Mouse (Mus musculus): ENCODE results near the gene Zfpm1. TPM values are rescaled to one million over a fixed set of nuclear protein-coding genes. Genes with fewer than 3 reads are reported as not detected.

Zfpm1 gene
- total RNA-seq, 2 experiments from 2014 or later, result 32.9 to 42.5 TPM

DNA sequence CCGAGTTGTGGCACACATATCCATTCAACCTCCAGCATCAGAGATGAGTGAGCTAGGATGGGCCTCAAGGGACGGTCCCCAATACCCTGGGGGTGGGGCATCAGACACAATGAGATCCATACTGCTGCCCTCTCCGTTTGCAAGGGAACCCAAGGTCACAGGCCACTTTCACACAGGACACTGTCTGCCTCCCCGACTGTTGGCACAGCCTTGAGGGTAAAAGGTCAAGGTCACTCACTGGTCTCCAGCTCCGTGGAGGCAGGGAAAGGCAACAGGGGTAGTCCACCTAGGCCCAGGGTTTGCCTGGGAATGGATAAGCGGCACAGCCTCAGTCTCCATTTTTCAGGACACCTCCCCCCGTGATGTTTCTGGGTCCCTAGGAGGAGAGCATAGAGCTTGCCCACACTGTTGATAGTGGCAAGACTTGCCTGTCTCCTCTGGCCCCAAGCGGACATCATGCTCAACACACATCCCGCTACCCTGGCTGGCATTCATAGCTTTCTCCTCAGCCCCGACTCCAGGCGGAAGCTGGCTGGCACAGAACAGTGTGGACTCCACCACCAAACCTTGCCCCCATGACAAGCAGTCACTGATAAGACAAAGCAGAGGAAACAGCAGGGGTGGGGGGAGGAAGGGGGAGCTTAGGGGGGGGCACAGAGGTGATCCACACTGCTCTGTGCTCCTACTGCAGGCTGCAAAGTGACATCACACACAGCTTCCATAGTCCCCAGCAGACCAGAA lies 7.1 kb upstream of the Zfpm1 start:
- no peak for DNase-seq (ENCODE audit: low spot score in 2 of 2)

DNA sequence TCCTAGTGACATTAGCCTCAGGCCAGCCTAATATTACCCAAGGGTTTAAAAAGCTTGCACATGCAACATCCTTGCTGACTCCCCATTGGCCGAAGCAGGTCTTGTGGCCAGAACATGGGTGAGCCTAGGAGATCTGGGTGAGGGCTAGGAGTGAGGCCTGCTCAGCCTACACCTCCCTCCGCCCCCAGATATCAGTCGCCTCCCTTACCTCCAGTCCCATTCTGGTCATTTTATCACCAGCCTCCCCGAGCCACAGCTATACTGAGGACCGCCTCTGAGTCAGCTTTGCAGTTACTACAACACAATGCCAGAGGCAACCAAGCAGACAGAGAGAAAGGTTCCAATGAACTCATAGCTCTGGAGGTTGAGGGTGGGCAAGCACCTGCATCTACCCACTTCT lies 5.6 kb upstream of the Zfpm1 start:
- DNase-seq (ENCODE audit: low spot score in 2 of 2), result no peak

DNA sequence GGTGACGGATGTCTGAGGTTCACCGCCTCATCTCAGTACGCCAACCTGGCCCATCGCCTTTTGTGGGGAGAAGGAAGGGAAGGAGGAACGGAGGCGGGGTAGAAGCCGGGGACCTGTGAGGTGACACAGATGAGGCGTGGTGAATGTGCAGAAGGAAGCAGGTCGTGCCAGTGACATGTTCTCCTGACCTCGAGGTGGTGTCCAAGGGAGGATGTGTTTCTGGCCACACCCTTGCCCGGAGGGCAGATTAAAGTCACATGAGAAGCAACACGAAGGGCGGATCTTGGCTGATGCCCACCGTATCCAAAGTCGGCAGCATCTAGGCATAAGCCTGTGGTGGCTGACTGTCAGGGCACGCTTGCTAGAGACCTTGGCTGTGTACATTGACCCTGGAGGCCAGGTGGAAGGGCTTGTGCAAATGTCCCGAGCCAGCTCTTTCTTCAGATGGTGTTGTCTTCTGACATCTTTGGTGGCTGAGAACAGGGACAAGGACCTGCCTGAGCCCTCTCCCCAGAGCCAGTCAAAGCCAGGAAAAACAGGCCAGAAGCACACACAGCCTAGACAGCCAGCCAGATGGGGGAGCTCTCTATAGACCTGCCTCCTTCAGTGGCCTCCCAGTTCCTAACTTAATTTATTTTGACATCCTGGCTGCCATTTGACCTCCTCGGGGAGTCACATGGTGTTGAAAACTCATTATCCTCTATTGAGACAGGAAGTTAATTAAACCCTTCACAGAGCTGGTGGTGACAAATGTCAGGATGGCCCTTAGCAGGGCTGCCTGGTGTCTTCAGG lies 4.5 kb upstream of the Zfpm1 start:
- no peak for DNase-seq (ENCODE audit: low spot score in 2 of 2)

DNA sequence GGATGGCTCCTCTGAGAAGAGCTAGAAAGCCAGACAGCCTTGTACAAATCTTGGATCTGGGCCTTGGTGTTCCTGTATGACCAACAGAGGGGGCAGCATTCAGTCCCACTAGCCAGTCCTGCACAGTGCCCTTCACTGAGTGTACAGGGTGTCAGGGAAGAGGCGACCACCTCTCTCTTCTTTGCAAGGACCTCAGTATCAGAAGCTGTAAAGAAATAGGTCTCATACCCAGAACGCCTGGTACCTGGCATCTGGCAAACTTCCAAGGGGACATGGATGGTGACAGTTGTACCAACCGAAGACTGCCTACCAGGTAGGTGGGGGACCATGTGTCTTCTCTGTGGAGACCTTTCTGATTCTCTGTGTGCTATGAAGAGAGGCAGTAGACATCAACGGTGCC lies 1.8 kb upstream of the Zfpm1 start:
- DNase-seq (ENCODE audit: low spot score in 2 of 2), result no peak

DNA sequence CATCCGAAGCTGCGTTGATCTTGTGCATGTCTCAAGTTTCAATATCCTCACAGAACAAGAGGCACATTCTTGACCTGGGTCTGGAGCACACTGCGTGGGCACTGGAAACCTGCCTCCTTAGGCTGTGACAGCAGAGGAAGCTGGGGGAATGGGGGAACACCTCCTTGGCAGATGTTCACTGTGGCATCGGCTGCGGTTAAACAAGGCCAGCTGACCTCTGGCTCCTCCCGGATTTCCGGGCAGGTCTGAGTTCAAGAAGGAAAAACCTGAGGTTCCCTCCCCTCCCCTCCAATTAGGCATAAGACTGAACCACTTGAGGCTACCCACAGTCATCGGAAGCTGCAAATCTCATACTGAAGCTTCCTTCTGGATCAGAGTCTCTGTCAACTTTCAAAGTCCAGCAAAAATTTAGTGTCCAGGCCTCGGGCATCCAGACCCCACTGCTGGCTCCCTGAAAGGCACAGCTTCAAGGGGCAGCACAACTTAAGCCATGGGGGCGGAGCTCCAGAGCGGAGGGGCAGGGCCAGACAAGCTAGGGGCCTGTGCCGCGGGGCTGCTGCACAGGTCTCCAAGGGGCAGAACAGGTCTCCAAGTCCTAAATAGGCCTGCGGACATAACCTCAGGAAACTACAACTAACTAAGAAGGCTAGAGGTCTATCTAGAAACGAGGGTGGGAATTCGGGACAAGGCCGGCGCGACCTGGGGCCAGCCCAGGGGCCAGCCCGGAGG lies 1.2 kb upstream of the Zfpm1 start:
- no peak for DNase-seq (ENCODE audit: low spot score in 2 of 2)

DNA sequence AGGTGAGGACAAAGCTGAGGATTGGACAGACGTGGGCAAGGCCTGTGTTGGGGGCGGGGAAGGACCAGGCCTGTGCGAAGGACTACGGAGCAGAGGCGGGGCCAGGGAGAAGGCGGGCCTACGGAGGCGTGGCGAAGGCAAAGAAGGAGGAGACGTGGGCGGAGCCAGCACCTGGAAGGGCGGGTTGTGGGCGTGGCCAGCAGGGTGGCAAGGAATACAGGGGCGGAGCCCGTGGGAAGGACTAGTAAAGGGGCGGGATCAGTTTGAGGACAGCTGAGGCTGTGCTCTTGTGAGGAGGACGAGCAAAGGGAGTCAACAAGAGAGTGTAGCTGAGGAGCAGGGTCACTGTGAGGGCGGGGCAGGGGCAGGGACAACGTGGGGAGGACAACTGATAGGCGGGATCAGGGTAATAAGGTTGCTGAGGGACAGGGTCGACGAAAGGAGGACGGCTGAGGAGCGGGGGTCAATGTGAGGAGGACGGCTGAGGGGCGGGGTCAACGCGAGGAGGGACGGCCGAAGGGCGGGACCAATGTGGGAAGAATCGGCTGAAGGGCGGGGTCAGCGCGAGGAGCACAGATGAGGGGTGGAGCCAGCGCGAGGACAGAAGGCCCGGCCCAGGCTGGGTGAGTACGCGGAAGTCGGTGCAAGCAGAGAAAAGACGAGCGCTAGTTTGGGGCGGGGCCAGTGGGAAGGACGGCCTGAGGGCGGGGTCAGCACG lies 465 bp upstream of the Zfpm1 start:
- DNase-seq (ENCODE audit: low spot score in 2 of 2), result peak; percentile 99 to 100

DNA sequence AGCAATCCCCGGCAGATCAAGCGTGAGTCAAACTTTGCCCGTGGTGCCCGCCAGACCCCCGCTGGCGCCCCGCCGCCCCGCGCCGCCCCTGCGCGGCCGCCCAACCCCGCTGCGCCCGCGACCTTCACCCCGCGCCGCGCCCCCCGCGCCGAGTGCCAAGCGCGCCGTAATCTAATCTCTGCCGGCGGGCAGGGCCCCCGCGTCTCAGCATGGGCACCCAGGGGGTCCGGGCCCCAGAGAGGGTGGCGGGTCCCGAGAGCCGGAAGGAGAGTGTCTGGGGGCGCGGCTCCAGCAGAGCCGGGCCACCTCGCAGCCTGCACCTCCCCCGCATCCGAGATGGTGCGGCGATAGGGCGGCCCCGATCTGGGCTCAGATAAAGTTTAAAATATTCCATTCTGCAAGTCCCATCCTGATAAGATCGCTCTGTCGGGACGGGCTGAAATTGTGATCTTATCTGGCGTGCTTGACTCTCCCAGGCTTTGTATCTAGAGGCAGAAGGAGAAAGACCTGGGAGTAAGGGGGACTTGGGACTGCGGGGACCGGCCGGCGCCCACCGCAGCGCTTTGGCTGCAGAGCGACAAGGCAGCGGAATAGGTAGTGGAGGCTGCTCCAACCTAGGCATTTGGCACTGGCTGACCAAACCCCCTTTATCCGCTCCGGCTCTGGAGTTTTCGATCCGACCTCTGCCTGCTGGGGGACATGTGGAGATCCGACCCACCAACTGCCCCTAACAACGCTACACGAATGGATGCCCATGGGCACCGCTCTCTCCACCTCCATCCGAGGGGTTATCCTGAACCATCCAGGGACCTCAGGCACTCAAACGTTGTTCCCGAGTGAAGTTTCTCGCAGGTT lies 787 bp downstream of the Zfpm1 start:
- DNase-seq (ENCODE audit: low spot score in 2 of 2), result no peak

DNA sequence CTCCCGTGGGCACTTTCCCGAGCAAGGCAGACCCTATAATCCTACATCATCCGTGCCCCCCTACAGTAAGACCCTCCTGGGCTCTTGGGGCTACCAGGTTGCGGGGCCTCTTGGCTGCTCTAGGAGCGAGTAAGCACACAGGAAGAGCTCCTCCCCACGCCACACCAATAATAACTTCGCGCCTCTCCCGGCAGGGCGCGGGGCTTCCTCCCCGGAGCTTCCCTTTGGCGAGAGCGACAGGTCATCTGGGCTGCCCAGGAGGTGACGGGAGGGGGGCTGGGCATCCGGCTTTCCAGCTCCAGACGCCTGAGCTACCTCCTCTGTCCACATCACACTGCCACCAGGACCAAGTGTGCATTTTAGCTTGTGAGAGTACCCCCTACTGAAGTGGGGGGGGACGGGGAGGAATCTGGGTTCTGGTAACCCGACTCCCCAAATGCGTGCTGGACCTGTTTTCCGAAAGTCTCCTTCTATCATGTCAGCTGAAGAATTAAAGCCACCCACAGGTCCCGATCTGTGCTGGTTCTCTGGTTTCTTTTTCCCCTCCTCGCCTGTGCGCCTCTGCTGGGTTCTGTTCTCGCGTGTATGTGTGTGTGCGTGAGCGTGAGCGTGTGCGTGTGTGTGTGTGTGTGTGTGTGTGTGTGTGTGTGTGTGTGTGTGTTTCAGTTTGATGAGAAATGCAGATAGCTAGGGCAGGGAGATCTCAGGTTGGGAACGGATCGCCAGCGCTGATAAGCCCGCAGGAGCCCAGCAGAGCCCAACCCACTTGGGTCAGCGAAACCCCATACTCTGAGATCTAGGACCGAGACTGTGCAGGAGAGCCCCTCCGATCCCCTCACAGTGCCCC lies 1.6 kb downstream of the Zfpm1 start:
- peak in 1 of 2 experiments; percentile 50 for DNase-seq (ENCODE audit: low spot score in 2 of 2)

DNA sequence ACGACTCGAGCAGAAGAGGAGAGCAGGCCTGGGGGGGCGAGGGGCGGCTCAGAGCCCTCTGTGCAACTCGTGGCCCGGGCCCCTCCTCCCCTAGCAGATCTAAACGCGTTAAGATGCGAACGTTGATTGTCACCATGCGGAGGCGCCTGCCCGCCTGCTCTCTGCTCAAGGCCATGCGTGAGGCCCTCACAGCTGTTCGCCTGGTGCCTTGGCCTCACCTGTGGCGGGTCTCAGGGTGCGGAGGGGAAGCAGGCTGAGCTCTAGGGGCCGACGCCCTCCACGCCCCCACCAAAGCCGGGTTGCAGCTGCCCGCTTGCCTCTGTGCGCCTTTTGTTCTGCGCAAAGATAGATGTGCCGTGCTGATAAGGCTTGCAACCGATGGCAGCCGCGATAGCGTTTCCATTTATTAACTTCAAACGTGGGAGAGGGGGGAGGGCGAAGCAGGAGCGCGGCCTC lies 2.3 kb downstream of the Zfpm1 start:
- peak in 1 of 2 experiments; percentile 21 for DNase-seq (ENCODE audit: low spot score in 2 of 2)

DNA sequence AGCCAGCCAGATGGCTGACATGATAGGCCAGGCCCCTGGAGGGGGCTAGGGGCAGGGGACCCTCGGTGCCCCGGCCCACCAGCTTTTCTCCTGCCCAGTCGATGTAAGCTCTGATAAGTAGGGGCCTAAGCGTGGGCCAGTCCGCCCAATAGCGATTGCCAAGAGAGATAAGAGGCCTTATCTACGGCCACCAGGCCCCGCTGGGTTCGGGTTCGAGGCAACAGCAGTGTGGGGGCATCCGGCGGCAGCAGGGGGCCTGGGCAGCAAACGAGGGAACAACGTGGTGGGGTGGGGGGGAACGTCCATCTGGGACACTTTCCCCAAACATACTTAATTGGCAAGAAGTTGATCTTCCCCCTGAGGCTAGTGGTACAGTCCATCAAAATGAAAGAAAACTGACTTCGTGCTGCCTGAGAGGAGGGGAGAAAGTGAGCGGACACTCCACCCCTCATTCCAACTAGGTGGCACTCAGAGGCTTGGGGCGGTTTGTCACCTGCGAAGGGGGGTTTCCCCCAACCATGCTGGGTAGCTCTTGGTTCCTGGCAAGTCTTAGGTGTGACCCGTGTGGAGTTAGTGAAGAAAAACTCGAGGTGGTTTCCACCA lies 2.8 kb downstream of the Zfpm1 start:
- DNase-seq (ENCODE audit: low spot score in 2 of 2), result no peak

DNA sequence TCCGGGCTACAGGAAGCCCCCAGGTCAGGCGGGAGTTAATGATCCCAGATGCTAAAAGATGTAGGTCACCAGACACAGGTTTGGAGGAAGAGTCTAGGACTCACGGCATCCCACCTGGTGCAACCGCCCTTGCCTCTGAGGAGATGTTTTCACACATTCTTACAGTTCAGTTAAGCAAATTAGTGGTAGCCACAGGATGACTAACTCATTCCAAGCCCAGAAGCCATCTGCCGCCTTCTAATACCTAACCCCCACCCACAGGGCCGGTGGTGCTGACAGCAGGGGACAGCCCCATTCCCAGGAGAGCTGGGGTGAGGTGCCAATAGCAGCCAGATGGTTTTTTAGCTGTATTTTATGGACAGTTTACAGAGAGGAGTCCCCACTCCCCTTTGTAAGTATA lies 3.8 kb downstream of the Zfpm1 start:
- DNase-seq (ENCODE audit: low spot score in 2 of 2), result no peak

DNA sequence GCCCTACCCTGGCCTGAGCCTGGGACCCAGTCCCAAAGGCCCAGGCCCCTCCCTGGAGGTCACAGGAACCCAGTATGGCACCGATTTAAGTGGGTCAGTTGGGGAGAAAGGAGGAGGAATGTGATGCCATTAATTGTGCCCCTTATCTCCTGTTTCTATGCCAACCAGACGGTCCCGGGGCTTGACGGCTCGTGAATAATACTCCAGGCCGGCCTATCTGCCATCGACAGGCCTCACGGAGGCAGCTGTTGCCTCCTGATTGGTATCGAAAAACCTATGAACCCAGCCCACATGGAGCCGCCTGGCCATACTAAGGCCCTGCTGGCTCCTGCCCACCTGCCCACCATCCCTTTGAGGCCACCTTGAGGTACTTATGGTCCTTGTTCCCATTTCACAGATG lies 5.0 kb downstream of the Zfpm1 start:
- no peak for DNase-seq (ENCODE audit: low spot score in 2 of 2)

DNA sequence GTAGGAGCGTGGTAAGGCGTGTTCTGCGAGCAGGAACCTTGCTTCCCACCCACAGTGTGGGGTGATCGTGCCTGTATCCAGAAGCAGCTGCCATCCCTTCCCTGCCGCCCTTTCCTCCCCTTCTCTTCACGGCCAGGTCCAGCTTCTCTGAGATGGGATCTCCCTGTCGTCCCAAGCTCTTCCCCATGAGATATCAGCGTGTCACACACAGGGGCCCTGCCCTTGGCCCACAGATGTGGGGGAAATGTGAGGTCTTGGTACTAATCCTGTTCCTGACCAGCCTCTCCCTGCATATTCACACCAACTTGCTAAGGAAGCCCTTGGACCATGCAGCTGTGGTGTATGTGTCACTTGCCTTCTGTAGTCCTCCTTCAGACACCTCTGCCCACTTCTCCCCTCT lies 5.8 kb downstream of the Zfpm1 start:
- no peak for DNase-seq (ENCODE audit: low spot score in 2 of 2)

DNA sequence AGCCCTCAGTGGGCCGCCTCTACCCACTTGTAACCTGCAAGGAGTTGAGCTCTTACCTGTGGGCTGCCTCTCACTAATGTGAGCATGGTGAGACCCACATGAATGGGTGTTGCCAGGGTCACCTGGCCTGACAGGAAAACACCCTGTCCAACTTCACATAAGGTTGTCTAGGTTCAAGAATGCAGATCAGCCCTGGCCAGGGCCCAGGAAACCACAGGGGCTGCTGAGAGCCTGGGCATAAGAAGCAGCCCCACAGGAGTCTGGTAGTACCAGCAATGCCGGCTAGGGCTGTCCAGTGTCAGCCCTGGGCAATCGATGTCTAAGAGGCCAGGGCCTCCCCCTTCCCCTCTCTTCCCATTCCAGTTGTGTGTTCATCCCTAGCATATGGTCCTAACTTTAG lies 6.4 kb downstream of the Zfpm1 start:
- DNase-seq (ENCODE audit: low spot score in 2 of 2), result no peak

DNA sequence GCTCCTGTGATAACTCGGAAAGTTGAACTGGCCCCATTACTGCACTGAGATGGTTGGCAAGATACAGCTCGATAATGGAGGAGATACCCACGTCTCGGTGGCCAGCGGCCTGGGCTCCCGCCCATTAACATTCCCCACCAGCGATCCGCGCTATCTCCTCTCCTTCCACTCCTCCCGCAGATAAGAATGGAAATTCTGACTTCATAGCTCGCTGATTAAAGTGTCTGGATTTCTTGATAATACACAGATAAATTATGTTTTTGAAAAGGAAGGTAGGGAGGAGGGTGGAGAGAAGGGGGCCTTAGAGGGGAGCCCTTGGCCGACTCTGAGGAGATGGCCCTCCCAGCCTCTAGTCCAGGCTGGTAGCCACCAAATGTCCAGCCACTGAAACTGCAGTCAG lies 9.1 kb downstream of the Zfpm1 start:
- no peak for DNase-seq (ENCODE audit: low spot score in 2 of 2)

DNA sequence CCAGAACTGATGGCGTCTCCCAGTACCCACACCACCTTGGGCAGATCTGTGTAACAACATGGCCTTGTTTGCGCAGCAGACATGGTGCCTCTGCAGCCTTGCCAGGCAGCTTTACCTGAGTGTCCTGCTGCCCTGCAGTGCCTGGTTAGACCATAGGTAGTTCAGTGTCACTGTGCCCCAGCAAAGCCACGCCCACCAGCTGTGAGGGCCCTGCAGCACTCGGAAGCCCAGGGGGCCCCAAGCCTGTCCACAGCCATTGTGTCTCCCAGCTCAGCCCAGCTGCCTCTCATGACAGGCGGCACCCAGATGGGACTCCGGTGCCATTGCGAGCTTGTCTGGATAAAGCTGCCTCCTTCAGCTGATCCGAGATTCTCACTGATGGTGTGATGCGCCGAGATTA lies 9.6 kb downstream of the Zfpm1 start:
- DNase-seq (ENCODE audit: low spot score in 2 of 2), result no peak

DNA sequence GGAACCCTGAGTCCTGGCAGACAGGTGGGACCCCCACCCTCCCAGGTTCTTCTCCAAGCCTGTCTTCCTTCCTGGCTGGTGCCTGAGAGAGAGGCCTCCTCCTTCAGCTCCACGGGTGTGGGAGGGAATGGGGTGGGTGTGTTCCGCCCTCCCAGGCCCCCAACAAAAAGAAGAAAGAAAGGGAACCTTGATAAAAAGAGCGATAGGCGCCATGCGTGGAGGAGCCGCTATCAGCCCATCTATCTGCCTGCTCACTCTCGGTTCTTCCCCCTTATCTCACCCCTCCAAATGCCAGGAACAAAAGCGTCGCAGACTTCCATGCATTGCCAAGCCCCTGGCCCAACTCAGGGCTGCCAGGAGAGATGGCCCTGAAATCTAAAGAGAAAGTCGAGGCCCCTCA lies 11.5 kb downstream of the Zfpm1 start:
- no peak for DNase-seq (ENCODE audit: low spot score in 2 of 2)

DNA sequence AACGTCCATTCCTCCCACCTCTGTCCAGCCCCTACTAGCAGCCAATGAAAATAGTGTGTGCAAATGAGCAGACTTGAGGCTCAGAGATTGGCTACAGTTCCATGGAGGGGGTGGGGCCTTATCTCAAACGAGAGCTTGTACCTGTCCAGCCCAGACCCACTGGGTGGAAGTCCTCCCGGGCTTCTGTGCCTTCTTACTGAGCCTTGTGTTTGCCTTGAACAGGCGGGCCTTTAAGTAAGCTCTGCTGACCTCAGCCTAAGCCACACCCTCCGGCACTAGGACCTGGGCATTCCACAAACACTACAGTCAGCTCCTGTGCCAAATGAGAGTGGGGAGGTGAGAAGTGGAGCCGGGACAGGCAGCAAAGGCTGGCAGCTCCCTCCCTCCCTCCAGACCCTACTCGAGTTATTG lies 12.3 kb downstream of the Zfpm1 start:
- DNase-seq (ENCODE audit: low spot score in 2 of 2), result peak in 1 of 2 experiments; percentile 35

DNA sequence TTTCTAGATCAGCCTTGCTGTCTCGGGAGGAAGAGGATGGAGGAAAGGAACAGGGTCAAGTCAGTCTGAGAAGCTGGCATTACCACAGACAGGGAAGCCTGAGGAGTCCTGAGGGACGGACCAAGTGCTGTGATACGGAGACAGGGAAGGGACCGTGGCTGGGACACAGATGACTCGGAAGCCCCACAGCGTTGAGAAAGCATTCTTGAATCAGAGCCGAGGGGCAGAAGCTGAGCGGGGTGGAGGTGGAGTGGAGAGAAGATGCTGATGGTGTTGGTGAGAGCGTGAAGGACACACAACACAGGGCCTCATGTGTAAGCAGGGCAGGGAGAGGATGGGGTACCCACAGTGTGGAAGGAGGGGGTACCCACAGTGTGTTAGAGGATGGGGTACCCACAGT lies 13.4 kb downstream of the Zfpm1 start:
- DNase-seq (ENCODE audit: low spot score in 2 of 2), result no peak
